Mouse (Mus musculus) WW6 (cell line): ENCODE measurements around the gene Pla2g4c.
"Not testable (repeated sequence)": the region's sequence is repeated elsewhere in the genome, so short reads cannot be mapped to it uniquely, and the experiment has no call there.

Source experiments
- DNase-seq: peaks from one replicate; pipeline ENCODE4 v3.0.0-alpha.2; 2013; ENCODE audit warnings: low read depth, low spot score

Pla2g4c gene

GRCm38 (mm10) chr7:13324316-13324715 is at the start of gene Pla2g4c:
Gene Pla2g4c, plus strand, starts transcription at chr7:13324655.
- no peak for DNase-seq

GRCm38 (mm10) chr7:13277081-13277480 is 47.4 kb upstream of the Pla2g4c start, which contains the start of gene Lig1:
Gene Lig1, plus strand, starts transcription at chr7:13277283.
- DNase-seq, result no peak

GRCm38 (mm10) chr7:13277833-13278232 is 46.6 kb upstream of the Pla2g4c start:
- no peak for DNase-seq

GRCm38 (mm10) chr7:13278308-13278891 is 46.1 kb upstream of the Pla2g4c start, which contains the start of gene Zswim9:
Gene Zswim9, minus strand, starts transcription at chr7:13278721.
- peak; percentile 85 for DNase-seq

- not testable (repeated sequence) for DNase-seq
These were observed 45.5 kb upstream of the Pla2g4c start for GRCm38 (mm10) chr7:13278957-13279356.

- DNase-seq, result no peak
These were observed 35.8 kb upstream of the Pla2g4c start for GRCm38 (mm10) chr7:13288621-13289020.

GRCm38 (mm10) chr7:13290041-13290675 is 34.3 kb upstream of the Pla2g4c start:
- DNase-seq, result no peak

- DNase-seq, result no peak
These were observed 33.1 kb upstream of the Pla2g4c start for GRCm38 (mm10) chr7:13291370-13291769.

GRCm38 (mm10) chr7:13293878-13294855 is 30.3 kb upstream of the Pla2g4c start:
- no peak for DNase-seq

- DNase-seq, result no peak
These were observed 29.2 kb upstream of the Pla2g4c start for GRCm38 (mm10) chr7:13295256-13295655.

- peak; percentile 43 for DNase-seq
These were observed 26.8 kb upstream of the Pla2g4c start for GRCm38 (mm10) chr7:13297636-13298035.

GRCm38 (mm10) chr7:13298821-13299220 is 25.6 kb upstream of the Pla2g4c start:
- no peak for DNase-seq

GRCm38 (mm10) chr7:13301643-13302042 is 22.8 kb upstream of the Pla2g4c start:
- DNase-seq, result no peak

- no peak for DNase-seq
These were observed 21.7 kb upstream of the Pla2g4c start for GRCm38 (mm10) chr7:13302780-13303179.

GRCm38 (mm10) chr7:13303372-13303771 is 21.1 kb upstream of the Pla2g4c start:
- DNase-seq, result no peak

GRCm38 (mm10) chr7:13309407-13309806 is 15.0 kb upstream of the Pla2g4c start:
- DNase-seq, result no peak

GRCm38 (mm10) chr7:13310493-13311199 is 13.8 kb upstream of the Pla2g4c start:
- no peak for DNase-seq

- no peak for DNase-seq
These were observed 13.1 kb upstream of the Pla2g4c start for GRCm38 (mm10) chr7:13311401-13311800.

GRCm38 (mm10) chr7:13314095-13314597 is 10.3 kb upstream of the Pla2g4c start:
- DNase-seq, result no peak

GRCm38 (mm10) chr7:13321424-13321823 is 3.0 kb upstream of the Pla2g4c start:
- no peak for DNase-seq

- DNase-seq, result no peak
These were observed 6.1 kb downstream of the Pla2g4c start for GRCm38 (mm10) chr7:13330575-13330974.
